Mouse (Mus musculus): ENCODE results near the gene Mkln1. TPM values are rescaled to one million over a fixed set of nuclear protein-coding genes. Genes with fewer than 3 reads are reported as not detected.

Mkln1 gene
- polyA plus RNA-seq, 1 experiment from 2014 or later = 127 TPM

GRCm38 (mm10) chr6:31455376-31455775 lies 56.8 kb downstream of the Mkln1 start:
- H3K9me3 ChIP-seq (ENCODE audit: low read length) = no peaks in the 10 kb centered on the region
- H3K27me3 ChIP-seq (replicated peaks; ENCODE audit: insufficient read depth, low read length) = no peaks in the 10 kb centered on the region
- WGBS = 91% methylated on average over 2 of the region's 2 CpGs
- no peak overlapping the region for H3K4me3 ChIP-seq (ENCODE audit: low read depth, low read length)
- ATAC-seq (no peak), DNase-seq (ENCODE audit: low spot score) (no peak)
- no peak overlapping the region for H3K4me2 ChIP-seq (replicated peaks; ENCODE audit: low read depth, low read length)
- H3K36me3 ChIP-seq (ENCODE audit: insufficient read depth, low read length) = no peaks in the 10 kb centered on the region; the same call in 1 of the 2 replicates
- no peak overlapping the region for H3K27ac ChIP-seq (ENCODE audit: low read length)
- TF ChIP-seq EP300 (IDR thresholded peaks at IDR 0.05) (no peak), CTCF (IDR thresholded peaks at IDR 0.05) (no peak)
- H3K9ac ChIP-seq (replicated peaks; ENCODE audit: low read depth) = no peak overlapping the region
- H3K4me1 ChIP-seq (ENCODE audit: insufficient read depth, low read depth, low read length) = 0 out of 2 replicates have a peak, but pooled peaks cover 5% of the 10 kb centered on the region

- Histone ChIP-seq H3K27me3 (replicated peaks; ENCODE audit: insufficient read depth, low read length) (no peaks in the 10 kb centered on the region), H3K4me1 (ENCODE audit: insufficient read depth, low read depth, low read length) (0 out of 2 replicates have a peak, but pooled peaks cover 5% of the 10 kb centered on the region), H3K36me3 (ENCODE audit: insufficient read depth, low read length) (no peaks in the 10 kb centered on the region; the same call in 1 of the 2 replicates), H3K9me3 (ENCODE audit: low read length) (no peaks in the 10 kb centered on the region), H3K4me3 (ENCODE audit: low read depth, low read length) (no peak overlapping the region), H3K9ac (replicated peaks; ENCODE audit: low read depth) (no peak overlapping the region), H3K27ac (ENCODE audit: low read length) (peak overlapping the region; percentile 12; the same call in 1 of the 2 replicates), H3K4me2 (replicated peaks; ENCODE audit: low read depth, low read length) (no peak overlapping the region)
- DNase-seq (ENCODE audit: low spot score) = peak; percentile 82
- TF ChIP-seq CTCF (IDR thresholded peaks at IDR 0.05) = no peak
- no peak for TF ChIP-seq EP300 (IDR thresholded peaks at IDR 0.05)
- ATAC-seq = peak; percentile 80
- 16% methylated on average over 1 of the region's 1 CpGs for WGBS
Measured at GRCm38 (mm10) chr6:31456988-31457387, 58.5 kb downstream of the Mkln1 start.

- Histone ChIP-seq H3K4me2 (replicated peaks; ENCODE audit: low read depth, low read length) (no peak overlapping the region), H3K9ac (replicated peaks; ENCODE audit: low read depth) (no peak overlapping the region), H3K27ac (ENCODE audit: low read length) (no peak overlapping the region), H3K4me1 (ENCODE audit: insufficient read depth, low read depth, low read length) (no peaks in the 10 kb centered on the region), H3K36me3 (ENCODE audit: insufficient read depth, low read length) (no peaks in the 10 kb centered on the region; the same call in 1 of the 2 replicates), H3K4me3 (ENCODE audit: low read depth, low read length) (no peak overlapping the region), H3K9me3 (ENCODE audit: low read length) (no peaks in the 10 kb centered on the region), H3K27me3 (replicated peaks; ENCODE audit: insufficient read depth, low read length) (no peaks in the 10 kb centered on the region)
- TF ChIP-seq CTCF (IDR thresholded peaks at IDR 0.05) = no peak
- no peak for TF ChIP-seq EP300 (IDR thresholded peaks at IDR 0.05)
- DNase-seq (ENCODE audit: low spot score) = no peak
- 91% methylated on average over 6 of the region's 6 CpGs for WGBS
- ATAC-seq = no peak
Measured at GRCm38 (mm10) chr6:31469431-31469830, 70.9 kb downstream of the Mkln1 start.

GRCm38 (mm10) chr6:31478221-31478620 lies 79.7 kb downstream of the Mkln1 start:
- WGBS = 77% methylated on average over 4 of the region's 4 CpGs
- TF ChIP-seq EP300 (IDR thresholded peaks at IDR 0.05) (no peak), CTCF (IDR thresholded peaks at IDR 0.05) (peak; percentile 62)

GRCm38 (mm10) chr6:31480008-31480407 lies 81.5 kb downstream of the Mkln1 start:
- Histone ChIP-seq H3K4me3 (ENCODE audit: low read depth, low read length) (no peak overlapping the region), H3K9ac (replicated peaks; ENCODE audit: low read depth) (no peak overlapping the region), H3K27ac (ENCODE audit: low read length) (no peak overlapping the region), H3K4me2 (replicated peaks; ENCODE audit: low read depth, low read length) (no peak overlapping the region), H3K4me1 (ENCODE audit: insufficient read depth, low read depth, low read length) (no peaks in the 10 kb centered on the region), H3K27me3 (replicated peaks; ENCODE audit: insufficient read depth, low read length) (no peaks in the 10 kb centered on the region), H3K36me3 (ENCODE audit: insufficient read depth, low read length) (peaks cover 14% of the 10 kb centered on the region; the same call in 1 of the 2 replicates), H3K9me3 (ENCODE audit: low read length) (no peaks in the 10 kb centered on the region)
- DNase-seq (ENCODE audit: low spot score) = no peak
- no peak for ATAC-seq
- WGBS = 77% methylated on average over 4 of the region's 4 CpGs
- no peak for TF ChIP-seq CTCF (IDR thresholded peaks at IDR 0.05)
- TF ChIP-seq EP300 (IDR thresholded peaks at IDR 0.05) = no peak

More at GRCm38 (mm10) chr6:31478221-31478620, 79.7 kb downstream of the Mkln1 start:
- H3K9me3 ChIP-seq (ENCODE audit: low read length) = no peaks in the 10 kb centered on the region
- no peak overlapping the region for H3K9ac ChIP-seq (replicated peaks; ENCODE audit: low read depth)
- H3K27me3 ChIP-seq (replicated peaks; ENCODE audit: insufficient read depth, low read length) = no peaks in the 10 kb centered on the region
- H3K4me2 ChIP-seq (replicated peaks; ENCODE audit: low read depth, low read length) = no peak overlapping the region
- ATAC-seq (no peak), DNase-seq (ENCODE audit: low spot score) (peak; percentile 60)
- H3K36me3 ChIP-seq (ENCODE audit: insufficient read depth, low read length) = peaks cover 14% of the 10 kb centered on the region
- no peaks in the 10 kb centered on the region for H3K4me1 ChIP-seq (ENCODE audit: insufficient read depth, low read depth, low read length)
- no peak overlapping the region for H3K4me3 ChIP-seq (ENCODE audit: low read depth, low read length)
- H3K27ac ChIP-seq (ENCODE audit: low read length) = no peak overlapping the region

GRCm38 (mm10) chr6:31486601-31487000 lies 88.1 kb downstream of the Mkln1 start:
- no peak overlapping the region for H3K9ac ChIP-seq (replicated peaks; ENCODE audit: low read depth)
- H3K27ac ChIP-seq (ENCODE audit: low read length) = no peak overlapping the region
- H3K27me3 ChIP-seq (replicated peaks; ENCODE audit: insufficient read depth, low read length) = no peaks in the 10 kb centered on the region
- ATAC-seq (no peak), DNase-seq (ENCODE audit: low spot score) (peak; percentile 25)
- H3K9me3 ChIP-seq (ENCODE audit: low read length) = no peaks in the 10 kb centered on the region
- no peak overlapping the region for H3K4me2 ChIP-seq (replicated peaks; ENCODE audit: low read depth, low read length)
- H3K4me3 ChIP-seq (ENCODE audit: low read depth, low read length) = no peak overlapping the region
- peaks cover 4% of the 10 kb centered on the region; the same call in 1 of the 2 replicates for H3K36me3 ChIP-seq (ENCODE audit: insufficient read depth, low read length)
- no peak for TF ChIP-seq CTCF (IDR thresholded peaks at IDR 0.05)
- H3K4me1 ChIP-seq (ENCODE audit: insufficient read depth, low read depth, low read length) = no peaks in the 10 kb centered on the region
- 87% methylated on average over 2 of the region's 2 CpGs for WGBS

- 86% methylated on average over 7 of the region's 7 CpGs for whole genome bisulfite sequencing
- Histone ChIP-seq H3K4me1 (ENCODE audit: insufficient read depth, low read depth, low read length) (no peaks in the 10 kb centered on the region), H3K4me3 (ENCODE audit: low read depth, low read length) (no peak overlapping the region), H3K36me3 (ENCODE audit: insufficient read depth, low read length) (peaks cover 7% of the 10 kb centered on the region; the same call in 1 of the 2 replicates), H3K9me3 (ENCODE audit: low read length) (no peaks in the 10 kb centered on the region), H3K9ac (replicated peaks; ENCODE audit: low read depth) (no peak overlapping the region), H3K27ac (ENCODE audit: low read length) (no peak overlapping the region), H3K27me3 (replicated peaks; ENCODE audit: insufficient read depth, low read length) (no peaks in the 10 kb centered on the region), H3K4me2 (replicated peaks; ENCODE audit: low read depth, low read length) (no peak overlapping the region)
- ATAC-seq (no peak), DNase-seq (ENCODE audit: low spot score) (no peak)
- TF ChIP-seq CTCF (IDR thresholded peaks at IDR 0.05) (no peak), EP300 (IDR thresholded peaks at IDR 0.05) (no peak)
Measured at GRCm38 (mm10) chr6:31489950-31490349, 91.4 kb downstream of the Mkln1 start.
